Mouse (Mus musculus) thymus, adult 18-20 months (tissue): ENCODE results near the gene Srr.

ENCODE experiments used
- DNase-seq, 2 experiments: peaks; one replicate each; pipeline ENCODE4 v3.0.0; 2022; ENCODE audit warnings: mixed read lengths in 2 of 2

Gene Srr

DNA sequence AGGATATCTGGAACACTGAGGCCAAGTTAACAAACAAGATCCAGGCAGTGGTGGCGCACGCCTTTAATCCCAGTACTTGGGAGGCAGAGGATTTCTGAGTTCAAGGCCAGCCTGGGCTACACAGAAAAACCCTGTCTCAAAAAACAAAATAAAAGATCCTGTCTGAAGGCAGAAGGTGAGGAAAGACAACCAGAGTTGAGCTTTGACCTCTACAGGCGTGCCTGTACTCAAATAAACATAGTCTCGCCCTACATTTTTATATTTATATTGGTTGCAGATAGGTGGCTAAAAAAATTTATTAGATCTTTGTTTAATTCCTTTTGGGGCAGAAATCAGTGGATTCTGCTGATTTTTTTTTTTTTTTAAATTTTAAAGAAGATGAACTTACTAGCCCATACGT is 23.3 kb downstream of the Srr start:
- no peak for DNase-seq

DNA sequence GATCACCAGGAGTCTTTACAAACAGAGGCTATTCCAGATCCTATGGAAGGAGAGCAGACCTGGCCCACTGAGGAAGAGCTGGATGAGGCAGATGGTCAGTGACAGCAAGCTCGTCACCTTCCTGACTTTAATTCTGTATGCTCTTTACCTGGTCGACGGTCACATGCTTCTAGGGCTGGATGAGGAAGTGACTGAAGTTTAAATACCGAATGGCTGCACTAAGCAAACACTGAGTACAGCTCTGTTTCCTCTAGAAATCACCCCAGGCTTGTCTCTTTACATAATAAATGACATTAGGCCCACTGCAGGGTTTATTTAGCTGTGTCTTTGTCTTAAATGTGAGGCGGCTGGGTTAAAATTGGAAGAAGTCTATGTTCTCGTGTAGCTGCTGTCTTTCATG is 24.2 kb downstream of the Srr start:
- DNase-seq = no peak

DNA sequence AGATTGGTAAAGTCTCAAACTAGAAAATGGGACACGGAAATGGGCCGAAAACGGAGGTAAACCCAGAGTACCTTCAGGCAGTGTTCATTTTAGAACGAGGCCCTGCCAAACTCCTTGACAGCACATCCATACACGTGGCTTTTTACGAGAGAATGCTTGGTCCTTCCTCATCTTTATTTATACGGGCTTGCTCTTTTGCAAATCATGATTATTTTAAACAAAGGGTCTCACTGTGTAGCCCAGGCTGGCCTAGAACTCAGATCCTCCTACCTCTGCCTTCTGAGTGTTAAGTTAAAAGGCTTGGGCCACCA is 27.3 kb downstream of the Srr start:
- no peak for DNase-seq

- peak; percentile 76 to 83 for DNase-seq
Measured at GRCm38 (mm10) chr11:74897678-74898516, 27.9 kb downstream of the Srr start, which contains the start of gene Tsr1. Gene Tsr1, plus strand, starts transcription at chr11:74898071.

- peak; percentile 44 to 45 for DNase-seq
Measured at GRCm38 (mm10) chr11:74896901-74897677, 28.7 kb downstream of the Srr start, which contains the start of gene Sgsm2. Gene Sgsm2, minus strand, starts transcription at chr11:74897060.

- peak; percentile 49 to 62 for DNase-seq
Measured at GRCm38 (mm10) chr11:74895980-74896900, 29.5 kb downstream of the Srr start.

DNA sequence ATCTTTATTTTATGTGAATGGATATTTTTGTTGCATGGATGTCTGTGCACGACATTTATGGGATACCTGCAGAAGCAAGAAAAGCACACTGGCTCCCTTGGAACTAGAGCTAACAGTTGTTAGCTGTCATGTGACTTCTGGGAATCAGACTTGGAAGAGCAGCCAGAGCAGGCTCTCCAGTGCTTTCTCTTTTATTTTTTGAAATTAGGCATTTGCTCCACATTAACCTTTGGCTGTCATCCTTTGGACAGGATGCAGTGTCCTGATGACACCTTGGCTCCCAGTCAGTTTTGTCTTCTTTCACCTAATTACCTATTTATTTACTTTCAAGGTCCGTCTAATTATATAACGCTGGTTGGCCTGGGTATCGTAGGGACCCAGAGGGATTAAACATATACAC is 31.1 kb downstream of the Srr start:
- DNase-seq = no peak

GRCm38 (mm10) chr11:74883098-74883497 is 42.6 kb downstream of the Srr start:
- DNase-seq = no peak

DNA sequence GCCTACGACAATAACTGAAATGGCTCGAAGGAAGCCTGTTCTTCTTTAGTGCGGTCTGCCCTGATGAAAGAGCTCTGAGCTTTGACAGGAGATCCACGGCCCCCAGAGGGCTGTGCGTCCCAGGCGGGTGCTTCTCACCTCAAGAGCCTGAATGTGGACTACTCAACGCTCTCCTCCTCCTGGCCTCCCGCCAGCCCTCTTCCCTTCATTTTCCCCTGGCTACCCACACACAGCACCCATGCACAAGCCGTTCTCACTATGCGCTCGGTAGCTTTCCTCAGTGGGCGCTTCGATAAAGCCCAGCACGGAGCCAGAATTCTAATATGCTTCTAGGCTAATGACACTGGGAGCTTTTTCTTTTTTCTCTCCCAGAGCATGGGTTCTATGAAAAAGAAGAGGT is 43.8 kb downstream of the Srr start:
- no peak for DNase-seq

GRCm38 (mm10) chr11:74880999-74881398 is 44.7 kb downstream of the Srr start:
- DNase-seq = no peak

DNA sequence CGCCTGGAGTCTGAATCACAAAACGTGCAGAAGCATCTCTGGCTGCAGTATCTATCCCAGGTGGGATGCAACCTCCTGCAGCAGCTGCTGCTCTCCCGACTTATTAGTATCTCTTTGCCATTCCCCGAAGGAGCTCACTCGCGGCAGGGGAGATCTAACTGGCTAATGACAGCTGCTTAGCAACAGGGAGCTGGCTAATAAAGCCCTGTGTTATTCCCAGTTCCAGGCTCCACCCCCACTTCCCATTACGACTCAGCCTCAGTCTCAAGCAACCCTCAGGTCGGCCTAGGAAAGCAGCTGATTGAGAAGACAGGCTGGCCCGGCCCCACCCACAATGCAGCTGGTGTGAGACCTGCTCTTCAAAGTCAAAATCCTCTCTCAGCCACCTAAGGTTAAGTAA is 48.9 kb downstream of the Srr start:
- no peak for DNase-seq

DNA sequence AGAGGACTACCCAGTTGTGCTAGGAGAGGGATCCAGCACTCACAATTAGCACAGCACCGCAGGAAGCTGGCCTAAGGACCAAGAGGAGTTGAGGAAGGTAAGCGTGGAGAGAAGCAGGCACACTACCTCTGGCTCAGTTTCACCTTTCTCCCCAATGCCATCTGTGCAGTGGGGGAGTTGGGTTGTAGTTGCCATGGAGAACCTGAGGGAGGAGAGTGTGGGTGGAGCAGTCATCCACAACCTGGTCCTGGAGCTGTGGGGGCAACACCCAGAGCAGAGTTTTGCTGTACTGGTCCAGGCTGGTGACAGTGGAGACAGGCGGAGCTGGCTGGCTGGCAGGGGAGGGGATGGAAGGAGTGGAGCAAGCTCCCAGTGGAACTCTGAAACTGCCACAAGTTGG is 51.1 kb downstream of the Srr start:
- no peak for DNase-seq

- DNase-seq = no peak
Measured at GRCm38 (mm10) chr11:74870991-74871622, 54.6 kb downstream of the Srr start.

DNA sequence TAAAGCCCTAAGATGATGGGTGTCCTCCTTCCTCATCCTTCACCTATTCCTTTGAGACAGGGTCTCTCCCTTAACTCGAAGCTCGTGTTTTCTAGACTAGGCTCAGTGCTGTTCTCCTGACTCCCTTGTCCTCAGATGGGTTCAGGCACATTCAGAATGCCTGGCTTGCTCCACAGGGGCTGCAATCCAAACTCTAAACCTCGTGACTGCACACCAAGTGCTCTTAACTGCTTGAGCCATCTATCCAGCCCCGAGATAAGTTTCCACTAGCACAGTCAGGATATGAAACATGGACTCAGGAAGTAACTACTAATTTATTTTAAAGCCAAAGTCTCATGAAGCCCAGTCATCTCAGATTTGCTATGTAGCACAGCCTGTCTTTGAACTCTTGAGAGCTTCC is 55.2 kb downstream of the Srr start:
- no peak for DNase-seq

DNA sequence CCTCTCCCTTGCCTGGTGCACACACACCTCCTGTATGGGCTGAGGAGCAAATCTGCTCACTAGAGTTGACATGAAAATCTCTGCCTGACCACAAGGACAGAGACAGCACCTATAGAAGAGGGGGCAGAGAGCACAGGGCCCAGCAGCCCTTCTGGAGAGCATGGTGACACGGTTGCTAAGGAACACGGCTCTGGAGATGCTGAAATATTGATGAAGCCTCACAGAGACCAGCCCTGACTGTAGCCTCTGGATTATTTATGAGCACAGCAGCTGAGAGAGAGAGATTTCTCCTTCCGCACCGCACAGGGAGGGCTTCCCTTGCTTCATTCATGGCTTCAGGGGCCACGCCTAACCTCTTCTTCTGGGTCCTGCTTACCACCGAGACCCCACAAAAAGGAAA is 56.1 kb downstream of the Srr start:
- no peak for DNase-seq

GRCm38 (mm10) chr11:74868046-74868760 is 57.5 kb downstream of the Srr start:
- no peak for DNase-seq

DNA sequence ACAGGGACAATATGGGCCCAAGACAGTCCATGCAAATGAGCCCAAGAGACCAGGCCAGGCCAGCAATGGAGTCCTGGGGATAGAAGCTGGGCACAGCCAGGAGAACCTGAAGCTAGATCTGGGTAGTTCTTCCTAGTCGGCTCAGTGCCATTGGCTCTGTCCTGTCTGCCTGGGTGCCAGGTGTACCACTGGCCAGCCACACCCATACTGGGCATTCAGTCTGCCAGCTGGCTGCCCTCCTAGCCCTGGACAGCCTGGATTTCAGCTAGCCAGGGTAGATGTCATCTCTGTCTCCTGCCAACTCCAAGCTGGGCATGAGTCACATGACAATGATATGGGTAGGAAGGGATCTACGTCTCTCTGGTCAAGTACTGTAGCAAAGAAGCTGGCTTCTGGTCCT is 58.6 kb downstream of the Srr start:
- no peak for DNase-seq

DNA sequence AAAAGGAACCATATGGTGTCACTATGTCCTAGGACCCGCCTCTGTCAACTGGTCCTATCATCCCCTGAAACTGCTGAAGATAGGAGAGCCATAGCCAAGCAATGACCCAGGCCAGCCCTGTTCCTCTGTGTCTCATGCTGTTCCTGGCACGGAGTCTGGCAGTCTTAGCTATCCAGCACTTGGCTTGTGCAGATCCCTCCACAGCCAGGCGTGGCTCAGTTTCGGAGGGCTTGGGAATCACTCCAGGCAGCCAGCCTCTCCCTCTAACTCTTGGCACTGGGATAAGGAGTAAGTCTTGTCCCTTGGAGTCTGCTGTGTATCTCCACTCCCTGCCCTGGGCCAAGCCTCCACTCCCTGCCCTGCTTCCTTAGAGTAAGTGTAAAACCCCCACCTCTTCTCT is 59.1 kb downstream of the Srr start:
- no peak for DNase-seq

DNA sequence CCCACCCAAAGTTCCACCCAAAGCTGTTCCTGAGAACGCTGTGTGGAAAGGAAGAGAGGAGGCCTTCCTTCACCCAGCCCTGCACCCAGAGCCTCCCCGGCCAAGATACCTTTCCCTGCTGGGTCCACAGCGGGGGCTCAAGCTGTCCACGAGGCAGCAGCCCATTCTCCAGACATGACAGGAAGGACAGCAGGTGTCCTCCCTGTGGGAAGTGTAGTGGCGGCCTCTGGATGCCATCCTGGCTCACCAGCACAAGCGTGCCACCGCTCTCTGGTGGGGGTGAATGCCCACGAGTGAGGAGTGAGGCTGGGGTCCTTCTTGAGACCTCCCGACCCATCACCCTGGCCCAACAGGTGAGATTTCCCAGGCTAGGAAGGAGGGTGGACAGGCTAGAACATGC is 60.5 kb downstream of the Srr start:
- DNase-seq = no peak

GRCm38 (mm10) chr11:74864421-74864820 is 61.3 kb downstream of the Srr start:
- DNase-seq = no peak

- DNase-seq = no peak
Measured at GRCm38 (mm10) chr11:74863471-74863870, 62.3 kb downstream of the Srr start.

- DNase-seq = no peak
Measured at GRCm38 (mm10) chr11:74862129-74862528, 63.6 kb downstream of the Srr start.
